Mouse (Mus musculus) ES-Bruce4 (cell line): ENCODE measurements around the gene Chrna9. TPM values are rescaled to one million over a fixed set of nuclear protein-coding genes. Genes with fewer than 3 reads are reported as not detected.
A peak's percentile ranks its signal among the peaks of the same experiment; 100 is the strongest.

Source experiments
- H3K27ac ChIP-seq: 2 replicates; pipeline ENCODE4 v1.5.1; 2012; ENCODE audit warnings: low read length, inconsistent platforms; ENCODE audit not compliant: insufficient read depth
- H3K27me3 ChIP-seq: 2 replicates; pipeline ENCODE4 v1.6.1; 2012; ENCODE audit warnings: mild to moderate bottlenecking, low read length, inconsistent platforms; ENCODE audit not compliant: control insufficient read depth, poor library complexity, insufficient read depth, severe bottlenecking
- H3K36me3 ChIP-seq: 2 replicates; pipeline ENCODE4 v1.6.1; 2012; ENCODE audit warnings: inconsistent platforms, mild to moderate bottlenecking, low read length, moderate library complexity; ENCODE audit not compliant: control insufficient read depth, poor library complexity, insufficient read depth, severe bottlenecking
- H3K4me1 ChIP-seq: one replicate; pipeline ENCODE4 v1.8.1; 2011; ENCODE audit warnings: low read length; ENCODE audit not compliant: control insufficient read depth, insufficient read depth
- H3K4me3 ChIP-seq: 2 replicates; pipeline ENCODE4 v1.5.1; 2011; ENCODE audit warnings: low read depth, mild to moderate bottlenecking, low read length
- H3K9ac ChIP-seq: 2 replicates; pipeline ENCODE4 v1.6.1; 2012; ENCODE audit warnings: low read depth, mild to moderate bottlenecking, inconsistent platforms; ENCODE audit not compliant: poor library complexity, severe bottlenecking
- H3K9me3 ChIP-seq: replicated peaks from 2 replicates; pipeline ENCODE4 v1.6.1; 2012; ENCODE audit warnings: mild to moderate bottlenecking, low read length, inconsistent platforms; ENCODE audit not compliant: control insufficient read depth, poor library complexity, insufficient read depth, severe bottlenecking
- CTCF ChIP-seq: IDR thresholded peaks from one replicate; pipeline ENCODE4 v1.8.1; 2011; ENCODE audit warnings: low read depth, low read length
- EP300 ChIP-seq: IDR thresholded peaks from 2 replicates; pipeline ENCODE4 v1.6.1; 2011; ENCODE audit warnings: low read depth, low read length; ENCODE audit not compliant: insufficient read depth
- POLR2A ChIP-seq: IDR thresholded peaks from one replicate; pipeline ENCODE4 v1.8.1; 2011; ENCODE audit warnings: low read length; ENCODE audit not compliant: insufficient read depth
- polyA plus RNA-seq: library from polyadenylated mRNA; stranded (reverse); fragments of >200 nt; gene quantifications from 2 replicates; pipeline ENCODE4 v1.2.4, GENCODE M21; 2011; ENCODE audit warnings: low read depth; ENCODE audit not compliant: missing spikeins, insufficient read depth, insufficient read length

Chrna9 gene
- polyA plus RNA-seq, 1 experiment: 5.6 TPM

DNA sequence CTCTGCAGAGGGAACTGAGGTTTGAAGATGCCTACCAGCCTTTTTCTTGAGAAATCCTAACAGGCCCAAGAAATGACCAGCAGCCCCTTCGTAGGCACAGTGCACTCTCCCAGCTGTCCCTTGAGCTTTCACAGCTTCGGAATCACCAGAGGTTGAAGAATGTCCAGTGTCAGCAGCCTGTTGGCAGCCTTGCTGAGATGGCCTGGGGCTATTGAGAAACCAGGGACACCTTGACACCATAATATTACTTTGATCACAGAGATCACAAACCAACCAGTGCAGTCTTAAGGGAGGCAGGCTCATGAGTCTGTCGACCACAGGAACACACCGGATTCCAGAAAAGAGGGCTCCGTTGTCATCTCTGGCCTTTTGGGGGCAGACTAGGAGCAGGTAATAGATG lies 66.5 kb downstream of the Chrna9 start:
- H3K9me3 ChIP-seq: no peaks in the 10 kb centered on the region
- H3K4me3 ChIP-seq: no peak overlapping the region
- H3K9ac ChIP-seq: no peak overlapping the region
- H3K27me3 ChIP-seq: no peaks in the 10 kb centered on the region
- H3K36me3 ChIP-seq: no peaks in the 10 kb centered on the region
- TF ChIP-seq POLR2A: no peak
- H3K27ac ChIP-seq: no peak overlapping the region
- H3K4me1 ChIP-seq: peaks cover 2% of the 10 kb centered on the region

DNA sequence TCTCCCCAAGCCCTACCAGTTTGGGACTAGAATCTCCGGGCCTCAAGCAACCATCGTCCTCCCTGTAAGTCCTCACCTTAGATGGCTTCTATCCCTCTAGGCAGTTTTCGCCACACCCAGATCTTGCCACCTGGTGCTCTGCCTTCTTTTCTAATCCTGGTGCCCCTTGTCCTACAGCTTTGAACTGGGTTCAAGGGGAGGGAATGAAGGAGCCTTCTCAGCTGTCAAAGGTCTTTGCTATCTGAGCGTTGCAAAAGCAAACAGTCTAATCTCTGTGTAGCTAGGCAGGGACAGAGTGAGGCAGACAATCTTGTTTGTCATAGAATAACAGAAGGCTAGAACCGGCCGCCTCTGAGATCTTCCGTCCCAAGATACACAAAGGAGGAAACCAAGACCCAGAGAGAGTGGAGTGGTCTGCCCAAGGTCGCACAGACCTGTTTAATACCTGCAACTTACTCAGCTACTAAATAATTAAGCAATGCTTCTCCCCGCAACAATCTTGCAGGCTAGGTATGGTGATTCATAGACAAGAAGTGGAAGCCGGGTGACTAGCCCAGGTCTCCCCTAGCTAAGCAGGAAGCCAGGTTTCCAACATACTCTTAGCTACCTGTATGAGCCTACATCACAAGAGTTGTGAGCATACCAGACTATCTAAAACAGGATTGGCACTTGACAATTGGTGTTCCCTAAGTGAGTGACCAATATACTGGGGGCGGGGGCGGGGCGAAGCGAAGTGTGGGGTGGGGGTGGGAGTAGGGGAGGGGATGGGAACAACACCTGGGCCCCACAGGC lies 69.6 kb downstream of the Chrna9 start, which contains the start of gene 9130230L23Rik:
Gene 9130230L23Rik, minus strand, starts transcription at position 152 of the 792 bp plus-strand sequence.
- TF ChIP-seq POLR2A (no peak), EP300 (0 out of 2 replicates have a peak, but pooled peaks have one; percentile 50)
- Histone ChIP-seq H3K27me3 (no peaks in the 10 kb centered on the region), H3K4me3 (peak within 1 kb of the TSS; percentile 21), H3K4me1 (peaks cover 2% of the 10 kb centered on the region), H3K27ac (peak within 1 kb of the TSS; percentile 90), H3K36me3 (no peaks in the 10 kb centered on the region), H3K9me3 (no peaks in the 10 kb centered on the region), H3K9ac (0 out of 2 replicates have a peak within 1 kb of the TSS, but pooled peaks have one; percentile 37)

GRCm38 (mm10) chr5:66005041-66005678 lies 70.4 kb downstream of the Chrna9 start:
- H3K9ac ChIP-seq: 0 out of 2 replicates have a peak overlapping the region, but pooled peaks have one; percentile 37
- no peaks in the 10 kb centered on the region for H3K36me3 ChIP-seq
- H3K27me3 ChIP-seq: no peaks in the 10 kb centered on the region
- peak overlapping the region; percentile 90 for H3K27ac ChIP-seq
- H3K4me1 ChIP-seq: peaks cover 2% of the 10 kb centered on the region
- H3K4me3 ChIP-seq: peak overlapping the region; percentile 21
- no peaks in the 10 kb centered on the region for H3K9me3 ChIP-seq
- TF ChIP-seq CTCF (no peak), EP300 (peak; percentile 44; the same call in 1 of the 2 replicates), POLR2A (no peak)

- Histone ChIP-seq H3K27me3 (no peaks in the 10 kb centered on the region), H3K36me3 (no peaks in the 10 kb centered on the region), H3K4me1 (peaks cover 2% of the 10 kb centered on the region), H3K27ac (no peak overlapping the region), H3K9ac (no peak overlapping the region), H3K9me3 (no peaks in the 10 kb centered on the region), H3K4me3 (no peak overlapping the region)
- TF ChIP-seq EP300: no peak
- no peak for TF ChIP-seq CTCF
- no peak for TF ChIP-seq POLR2A
These were observed 73.7 kb downstream of the Chrna9 start for GRCm38 (mm10) chr5:66008245-66008967.

- H3K4me1 ChIP-seq: no peaks in the 10 kb centered on the region
- H3K36me3 ChIP-seq: peaks cover 3% of the 10 kb centered on the region; the same call in 1 of the 2 replicates
- no peak overlapping the region for H3K9ac ChIP-seq
- TF ChIP-seq CTCF (no peak), POLR2A (no peak), EP300 (no peak)
- H3K27ac ChIP-seq: no peak overlapping the region
- H3K9me3 ChIP-seq: no peaks in the 10 kb centered on the region
- H3K4me3 ChIP-seq: no peak overlapping the region
- no peaks in the 10 kb centered on the region for H3K27me3 ChIP-seq
These were observed 79.3 kb downstream of the Chrna9 start for GRCm38 (mm10) chr5:66013999-66014398.
